13 mouse cellular contexts compared by ENCODE assay signal in the genomic region with DNA sequence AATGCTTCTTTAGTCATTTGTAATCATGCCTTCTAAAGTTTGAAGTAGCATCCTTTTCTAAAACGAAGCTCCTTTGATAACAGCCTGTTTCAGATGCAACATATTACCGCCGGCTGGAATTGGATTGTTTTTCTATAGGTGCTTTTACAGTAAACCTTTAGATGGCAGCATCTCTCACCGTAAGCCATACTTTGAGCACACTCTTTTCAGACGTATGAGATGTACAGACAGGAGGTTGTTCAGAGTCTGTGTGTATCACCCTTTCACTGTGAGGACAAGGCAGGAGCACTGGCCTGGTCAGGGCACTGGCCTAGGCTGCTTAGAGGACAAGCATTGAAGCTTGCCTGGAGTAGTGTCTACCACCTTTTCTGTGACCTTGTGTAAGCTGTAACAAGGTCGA.
DNase-seq lines count a peak whose midpoint lies in the region; ATAC-seq and TF ChIP-seq lines count a peak whose summit lies in the region.
"Had no signal": no experiment of that assay in that cellular context is flagged by ENCODE, and none has a peak within 500 bp of the region (broad histone marks: within the 10 kb centered on the region; RNA-seq: fewer than 3 reads in every experiment).

No protein-coding gene starts in this region.

- H3K9ac ChIP-seq in forebrain, embryonic 13.5 days: no peak overlapping the region
- H3K9ac ChIP-seq in midbrain, embryonic 16.5 days (ENCODE audit: low read depth, low read length): no peak overlapping the region

- intact Hi-C loops in left cerebral cortex, adult 2 months (cut with DNase I): loop anchor here (5.0 kb wide), 1 partner anchor 660 kb away; no protein-coding TSS in a partner anchor

- no peaks in the 10 kb centered on the region for H3K36me3 ChIP-seq in forebrain, embryonic 13.5 days (ENCODE audit: poor library complexity, severe bottlenecking)
- H3K36me3 ChIP-seq in forebrain, embryonic 10.5 days (replicated peaks): peaks cover 14% of the 10 kb centered on the region
- H3K36me3 ChIP-seq in midbrain, embryonic 16.5 days (ENCODE audit: control insufficient read depth, insufficient read depth, low read length): no peaks in the 10 kb centered on the region

- no peak for DNase-seq in forebrain, embryonic 10.5 days (ENCODE audit: extremely low spot score, low spot score)
- DNase-seq in left cerebral cortex, adult 2 months (ENCODE audit: extremely low spot score in 1 of 2, low spot score in 2 of 2): no peak
- DNase-seq in left cerebral cortex, adult 11 months (ENCODE audit: low spot score): no peak
- DNase-seq in adrenal gland, postnatal 10 days: no peak
- no peak for DNase-seq in adipocyte (ENCODE audit: low spot score)
- DNase-seq: cerebellum, adult 11-12 months; heart, postnatal 36 days; thymus, adult 2 months had no signal

- no peak overlapping the region for H3K4me3 ChIP-seq in forebrain, embryonic 13.5 days
- no peak overlapping the region for H3K4me3 ChIP-seq in forebrain, embryonic 10.5 days
- H3K4me3 ChIP-seq in left cerebral cortex, adult 2 months: no peak overlapping the region
- no peak overlapping the region for H3K4me3 ChIP-seq in cortical plate, adult 2 months (ENCODE audit: insufficient read depth, low read length)
- H3K4me3 ChIP-seq in midbrain, embryonic 16.5 days (ENCODE audit: low read depth, low read length): no peak overlapping the region
- H3K4me3 ChIP-seq: erythroblast, embryonic 14.5 days; myocyte had no signal

- no peak overlapping the region for H3K4me2 ChIP-seq in forebrain, embryonic 13.5 days
- no peak overlapping the region for H3K4me2 ChIP-seq in midbrain, embryonic 16.5 days (ENCODE audit: low read length)

- H3K27ac ChIP-seq in forebrain, embryonic 13.5 days: no peak overlapping the region
- H3K27ac ChIP-seq in forebrain, embryonic 10.5 days: no peak overlapping the region
- no peak overlapping the region for H3K27ac ChIP-seq in left cerebral cortex, adult 2 months
- H3K27ac ChIP-seq in cortical plate, adult 2 months (ENCODE audit: insufficient read depth, low read length): no peak overlapping the region
- H3K27ac ChIP-seq in midbrain, embryonic 16.5 days (ENCODE audit: low read length): no peak overlapping the region

- peak; percentile 54 for TF ChIP-seq CTCF in left cerebral cortex, adult 2 months (IDR thresholded peaks at IDR 0.05)
- peak; percentile 31; the same call in 1 of the 2 replicates for TF ChIP-seq CTCF in cortical plate, adult 2 months (IDR thresholded peaks at IDR 0.05; ENCODE audit: extremely low read depth, insufficient read depth, low read length)

- no peak for TF ChIP-seq POLR2A in cortical plate, adult 2 months (IDR thresholded peaks at IDR 0.05; ENCODE audit: extremely low read depth, insufficient read depth, low read length)

- H3K27me3 ChIP-seq in forebrain, embryonic 13.5 days: no peaks in the 10 kb centered on the region
- H3K27me3 ChIP-seq in forebrain, embryonic 10.5 days (ENCODE audit: poor library complexity, severe bottlenecking): no peaks in the 10 kb centered on the region
- no peaks in the 10 kb centered on the region for H3K27me3 ChIP-seq in midbrain, embryonic 16.5 days (ENCODE audit: control insufficient read depth, insufficient read depth, low read depth, low read length)

- no peaks in the 10 kb centered on the region for H3K9me3 ChIP-seq in forebrain, embryonic 13.5 days (replicated peaks)
- H3K9me3 ChIP-seq in forebrain, embryonic 10.5 days: no peaks in the 10 kb centered on the region
- no peaks in the 10 kb centered on the region for H3K9me3 ChIP-seq in midbrain, embryonic 16.5 days (replicated peaks; ENCODE audit: control insufficient read depth, low read length, poor library complexity, severe bottlenecking)

- WGBS in forebrain, embryonic 13.5 days: 65% methylated on average over 6 of the region's 6 CpGs
- WGBS in forebrain, embryonic 10.5 days: 91% methylated on average over 6 of the region's 6 CpGs
- 62% methylated on average over 6 of the region's 6 CpGs for WGBS in midbrain, embryonic 16.5 days

- peak; percentile 55 for ATAC-seq in forebrain, embryonic 13.5 days
- ATAC-seq in midbrain, embryonic 16.5 days: peak; percentile 72

- peaks cover 25% of the 10 kb centered on the region; the same call in 1 of the 2 replicates for H3K4me1 ChIP-seq in forebrain, embryonic 13.5 days
- H3K4me1 ChIP-seq in forebrain, embryonic 10.5 days: peaks cover 56% of the 10 kb centered on the region
- H3K4me1 ChIP-seq in cortical plate, adult 2 months (ENCODE audit: control insufficient read depth, insufficient read depth, low read length): no peaks in the 10 kb centered on the region
- H3K4me1 ChIP-seq in midbrain, embryonic 16.5 days (ENCODE audit: control insufficient read depth, insufficient read depth, low read length): 0 out of 2 replicates have a peak, but pooled peaks cover 2% of the 10 kb centered on the region
